ENCODE assay signal across 21 mouse cellular contexts in genomic region chr5:135346430-135346829, GRCm38 (mm10). TPM values are rescaled to one million over a fixed set of nuclear protein-coding genes. Genes with fewer than 3 reads are reported as not detected.
DNase-seq lines count a peak whose midpoint lies in the region; ATAC-seq and TF ChIP-seq lines count a peak whose summit lies in the region.
"Had no signal": no experiment of that assay in that cellular context is flagged by ENCODE, and none has a peak within 500 bp of the region (broad histone marks: within the 10 kb centered on the region; RNA-seq: fewer than 3 reads in every experiment).

No protein-coding gene starts in this region.

- H3K27me3 ChIP-seq in Patski = peaks cover 51% of the 10 kb centered on the region

- no peak overlapping the region for H3K27ac ChIP-seq in layer of hippocampus, adult 2 months
- H3K27ac ChIP-seq: kidney, embryonic 15.5 days had no signal

- DNase-seq in layer of hippocampus, adult 2 months (ENCODE audit: low spot score in 2 of 2) = no peak
- no peak for DNase-seq in layer of hippocampus, adult 9-10 months (ENCODE audit: low spot score)
- peak; percentile 14 for DNase-seq in thymus, postnatal 4 days
- DNase-seq in thymus, postnatal 0 days (ENCODE audit: low spot score) = no peak
- DNase-seq in Patski (ENCODE audit: low read depth, low spot score) = no peak
- DNase-seq in urinary bladder, postnatal 10 days (ENCODE audit: low spot score) = no peak
- DNase-seq in cerebellum, adult 9-11 months = no peak
- DNase-seq: adrenal gland, postnatal 14 days; cerebellum, adult 8-10 months; heart, postnatal 4 days; layer of hippocampus, adult 9-11 months; liver; lung, postnatal 10 days; thymus, adult 18-20 months had no signal

- H3K4me3 ChIP-seq in layer of hippocampus, adult 2 months = no peak overlapping the region
- H3K4me3 ChIP-seq: kidney, embryonic 15.5 days had no signal

- in situ Hi-C loops in Patski (cut with MboI; ENCODE audit: low pct_unique_long_range_greater_than_20kb) = no loop called here

- CTCF ChIA-PET in Patski (lab: Charles Lee) = interaction anchor here (1.4 to 1.9 kb wide), 3 partner anchors 8 to 20 kb away, joined by 3 to 6 read pairs (median 4); no protein-coding TSS in a partner anchor

- no peak for ATAC-seq in Patski
- ATAC-seq: forebrain, embryonic 14.5 days had no signal

- peak; percentile 59 for TF ChIP-seq CTCF in layer of hippocampus, adult 2 months (conservative IDR thresholded peaks at IDR 0.05)
- TF ChIP-seq CTCF in Patski (IDR thresholded peaks at IDR 0.05) = peak; percentile 61

- POLR2A ChIA-PET in Patski (lab: Charles Lee) = interaction anchor here (0.6 kb wide), 1 partner anchor 199 kb away, joined by 4 read pairs; no protein-coding TSS in a partner anchor

RNA-seq across cellular contexts. Expression of gene Fkbp6, which starts 3.4 kb away (rescaled TPM):
- total RNA-seq in layer of hippocampus, adult 2 months (2021) = under 1 TPM; 0.47 to 0.51 TPM
- polyA plus RNA-seq in thymus, postnatal 0 days (2015; fragmentation: Nextera tagmentation; extraction: Ambion mirVana) = 0.16 TPM in 1 of 2 replicates, not detected in the other
- not detected for polyA plus RNA-seq in Patski (2021)
- total RNA-seq: adrenal gland, postnatal 14 days; gastrocnemius, adult 18-20 months had no signal
- polyA plus RNA-seq: forebrain, embryonic 14.5 days; kidney, embryonic 15.5 days; midbrain, embryonic 11.5 days; neural tube, embryonic 11.5 days had no signal

RNA-seq across cellular contexts. Expression of gene Trim50, which starts 6.7 kb away (rescaled TPM):
- not detected for total RNA-seq in layer of hippocampus, adult 2 months (2021)
- not detected in 2 replicates for polyA plus RNA-seq in thymus, postnatal 0 days (2015; fragmentation: Nextera tagmentation; extraction: Ambion mirVana)
- polyA plus RNA-seq in Patski (2021) = not detected
- total RNA-seq: adrenal gland, postnatal 14 days; gastrocnemius, adult 18-20 months; heart, postnatal 4 days; left cerebral cortex, postnatal 14 days had no signal
- polyA plus RNA-seq: forebrain, embryonic 14.5 days; heart, embryonic 11.5 days; kidney, embryonic 15.5 days; midbrain, embryonic 11.5 days; neural tube, embryonic 11.5 days had no signal

RNA-seq across cellular contexts. Expression of gene Nsun5, which starts 23.3 kb away (rescaled TPM):
- 10 to 100 TPM; 21.7 to 30.1 TPM for total RNA-seq in layer of hippocampus, adult 2 months (2021)
- polyA plus RNA-seq in thymus, postnatal 0 days (2015; fragmentation: Nextera tagmentation; extraction: Ambion mirVana) = 37.5 and 40.1 TPM in 2 replicates
- polyA plus RNA-seq in Patski (2021) = 28.7 TPM

RNA-seq across cellular contexts. Expression of gene Pom121, which starts 47.9 kb away (rescaled TPM):
- 10 to 100 TPM; 48.3 to 50.2 TPM for total RNA-seq in layer of hippocampus, adult 2 months (2021)
- 8.5 and 10.4 TPM in 2 replicates for polyA plus RNA-seq in thymus, postnatal 0 days (2015; fragmentation: Nextera tagmentation; extraction: Ambion mirVana)
- 33.2 TPM for polyA plus RNA-seq in Patski (2021)
